Mouse (Mus musculus) cortical plate, adult 2 months (tissue): Measurements from ENCODE around the gene Uap1l1.
A peak's percentile ranks its signal among the peaks of the same experiment; 100 is the strongest.

ENCODE experiments used
- CTCF ChIP-seq: fragments of 200-500 bp; IDR thresholded peaks from 2 replicates; pipeline ENCODE4 v1.5.1; 2011; ENCODE audit warnings: mild to moderate bottlenecking, control low read depth, low read length; ENCODE audit not compliant: insufficient read depth; ENCODE audit errors: extremely low read depth
- POLR2A ChIP-seq: fragments of 200-500 bp; IDR thresholded peaks from 2 replicates; pipeline ENCODE4 v1.6.1; 2011; ENCODE audit warnings: mild to moderate bottlenecking, low read length, control low read depth; ENCODE audit not compliant: insufficient read depth; ENCODE audit errors: extremely low read depth

DNA sequence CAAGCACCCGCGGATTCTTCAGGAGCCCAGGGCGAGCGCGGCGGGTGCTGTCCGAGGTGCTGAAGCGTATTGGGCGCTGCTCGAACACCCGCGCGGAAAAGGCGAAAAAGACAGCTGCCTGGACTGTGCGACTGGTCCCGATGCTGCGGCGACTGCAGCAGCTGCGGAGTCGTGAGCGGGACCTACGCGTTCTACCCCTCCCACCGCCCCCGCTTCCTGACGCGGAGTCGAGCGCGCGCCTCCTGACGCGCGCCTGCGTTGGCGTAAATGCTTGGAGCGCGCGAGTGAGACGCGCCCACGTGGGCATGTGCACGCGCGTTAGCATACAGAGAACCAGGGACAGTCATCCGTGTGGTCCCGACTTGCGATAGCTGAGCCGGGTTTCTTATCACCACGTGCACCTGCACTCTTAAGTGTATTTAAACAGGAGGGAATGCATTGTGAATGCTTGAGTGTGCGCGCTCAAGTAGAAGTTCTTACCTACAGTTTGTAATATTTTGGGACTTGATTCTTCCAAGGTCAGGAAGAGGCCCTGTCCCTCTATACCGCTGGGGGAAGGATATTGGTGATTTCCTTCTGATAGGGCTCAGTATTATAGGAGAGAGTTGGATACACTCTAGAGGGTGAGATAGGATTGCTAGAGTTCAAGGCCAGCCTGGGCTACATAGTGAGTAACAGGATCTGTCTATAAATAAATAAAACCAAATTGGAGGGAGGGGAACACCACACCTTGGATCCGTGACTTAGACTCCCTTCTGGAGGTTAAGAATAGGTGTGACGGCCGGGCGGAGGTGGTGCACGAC lies 46.3 kb downstream of the Uap1l1 start, which contains the start of gene Grin1:
- TF ChIP-seq POLR2A, result peak; percentile 97
- TF ChIP-seq CTCF, result no peak
